Mouse (Mus musculus): Measurements from ENCODE around the gene Bri3. TPM values are rescaled to one million over a fixed set of nuclear protein-coding genes. Genes with fewer than 3 reads are reported as not detected.

The Bri3 gene
- polyA plus RNA-seq, 1 experiment from 2014 or later = 183 TPM

Other genes starting within 250 kb of the Bri3 start
- gene Ccz1, start 229.6 kb upstream of the Bri3 start, polyA plus RNA-seq (2015; fragmentation: Nextera tagmentation; extraction: Ambion mirVana) = 46.1 and 48.8 TPM in 2 replicates
- not detected in 2 replicates for gene Ocm, start 217.8 kb upstream of the Bri3 start, polyA plus RNA-seq (2015; fragmentation: Nextera tagmentation; extraction: Ambion mirVana)
- 3.1 and 4.3 TPM in 2 replicates for gene Lmtk2, start 144.0 kb upstream of the Bri3 start, polyA plus RNA-seq (2015; fragmentation: Nextera tagmentation; extraction: Ambion mirVana)
- gene Bhlha15, start 54.2 kb upstream of the Bri3 start, polyA plus RNA-seq (2015; fragmentation: Nextera tagmentation; extraction: Ambion mirVana) = 0.09 and 0.24 TPM in 2 replicates
- 13.9 and 19.5 TPM in 2 replicates for gene Tecpr1, start 20.8 kb upstream of the Bri3 start, polyA plus RNA-seq (2015; fragmentation: Nextera tagmentation; extraction: Ambion mirVana)
- gene Baiap2l1, start 113.7 kb downstream of the Bri3 start, polyA plus RNA-seq (2015; fragmentation: Nextera tagmentation; extraction: Ambion mirVana) = 10.8 and 11.4 TPM in 2 replicates